Mouse (Mus musculus) limb, embryonic 15.5 days (tissue): ENCODE measurements around the gene Ncaph2. TPM values are rescaled to one million over a fixed set of nuclear protein-coding genes. Genes with fewer than 3 reads are reported as not detected.

Experiments used
- ATAC-seq: fragments of 200-750 bp; cut with Nextera tagmentation; 2 replicates; pipeline ENCODE4 v1.8.0; 2017; ENCODE audit warnings: low read depth, moderate TSS enrichment; ENCODE audit not compliant: insufficient number of reproducible peaks, low FRiP score, low TSS enrichment
- H3K27ac ChIP-seq: fragments of 300-500 bp; sonication (generic); 2 replicates; pipeline ENCODE4 v1.5.1; 2015; ENCODE audit warnings: moderate library complexity, mild to moderate bottlenecking, inconsistent platforms
- H3K27me3 ChIP-seq: fragments of 300-500 bp; sonication (generic); 2 replicates; pipeline ENCODE4 v1.6.1; 2015; ENCODE audit warnings: inconsistent platforms
- H3K36me3 ChIP-seq: fragments of 300-500 bp; sonication (generic); 2 replicates; pipeline ENCODE4 v1.6.1; 2015; ENCODE audit warnings: inconsistent platforms
- H3K4me1 ChIP-seq: fragments of 300-500 bp; sonication (generic); 2 replicates; pipeline ENCODE4 v1.6.1; 2015; ENCODE audit warnings: inconsistent platforms
- H3K4me2 ChIP-seq: fragments of 300-500 bp; sonication (generic); 2 replicates; pipeline ENCODE4 v1.6.1; 2015; ENCODE audit warnings: mild to moderate bottlenecking, inconsistent platforms
- H3K4me3 ChIP-seq: fragments of 300-500 bp; sonication (generic); 2 replicates; pipeline ENCODE4 v1.5.1; 2015; ENCODE audit warnings: mild to moderate bottlenecking, inconsistent platforms
- H3K9ac ChIP-seq: fragments of 300-500 bp; sonication (generic); 2 replicates; pipeline ENCODE4 v1.6.1; 2015; ENCODE audit warnings: inconsistent platforms
- H3K9me3 ChIP-seq: fragments of 300-500 bp; sonication (generic); 2 replicates; pipeline ENCODE4 v1.6.1; 2016; ENCODE audit warnings: inconsistent platforms
- WGBS: fragments of 180-500 bp; shearing (Covaris S2); methylation state at CpG from one replicate; pipeline ENCODE4 v1.1.7; 2015; 5-methylcytosine and 5-hydroxymethylcytosine counted together
- microRNA-seq: library from miRNA; unstranded; fragments of <30 nt; microRNA quantifications from one replicate; pipeline ENCODE4, GENCODE M21; 2016
- polyA plus RNA-seq: library from polyadenylated mRNA; unstranded; fragments of >200 nt; fragmentation: Nextera tagmentation; extraction: Ambion mirVana; gene quantifications from 2 replicates; pipeline ENCODE4 v1.2.1, GENCODE M21; 2015

The Ncaph2 gene
- polyA plus RNA-seq, 1 experiment from 2014 or later = 151 TPM

DNA sequence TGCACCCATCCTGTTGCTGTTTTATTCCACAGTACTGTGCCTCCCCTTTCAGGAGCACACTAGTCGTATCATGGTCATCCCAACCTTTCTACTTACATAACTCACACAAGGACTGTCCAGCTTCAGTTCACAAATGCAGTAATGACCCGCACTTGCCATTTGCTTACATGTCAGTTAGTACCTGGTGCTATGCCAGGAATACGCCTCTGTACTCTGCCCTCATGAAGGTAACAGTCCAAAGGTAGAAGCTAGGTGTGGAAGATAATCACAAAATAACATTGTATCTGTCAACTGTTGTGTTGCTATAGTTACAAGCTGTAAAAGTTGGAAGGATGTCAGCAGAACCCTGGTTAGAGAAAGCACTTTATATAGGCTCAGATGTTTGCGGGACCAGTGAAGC lies 41.4 kb downstream of the Ncaph2 start:
- WGBS = 85% methylated on average over 4 of the region's 4 CpGs

DNA sequence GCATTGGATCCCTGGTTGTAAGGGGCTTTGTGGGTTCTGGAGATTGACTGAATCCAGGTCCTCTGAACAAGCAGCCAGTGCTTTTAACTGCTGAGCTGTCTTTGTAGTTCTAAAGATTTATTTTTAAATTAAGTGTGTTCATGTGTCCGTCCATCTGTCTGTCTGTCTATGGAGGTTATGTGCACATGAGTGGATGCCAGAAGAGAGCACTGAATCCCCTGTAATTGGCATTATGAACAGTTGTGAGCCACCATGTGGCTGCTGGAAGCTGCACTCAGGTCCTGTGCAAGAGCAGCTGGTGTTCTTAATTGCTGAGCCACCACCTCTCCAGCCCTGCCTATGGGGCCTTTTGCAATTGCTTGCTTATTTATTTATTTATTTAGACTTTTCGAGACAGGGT lies 42.6 kb downstream of the Ncaph2 start:
- ATAC-seq = no peak
- no peaks in the 10 kb centered on the region for H3K4me1 ChIP-seq
- H3K4me3 ChIP-seq = no peak overlapping the region
- no peak overlapping the region for H3K27ac ChIP-seq
- H3K4me2 ChIP-seq = no peak overlapping the region
- no peaks in the 10 kb centered on the region for H3K36me3 ChIP-seq
- H3K27me3 ChIP-seq = no peaks in the 10 kb centered on the region
- no peaks in the 10 kb centered on the region for H3K9me3 ChIP-seq
- H3K9ac ChIP-seq = no peak overlapping the region
- 69% methylated on average over 2 of the region's 2 CpGs for WGBS

More for the DNA sequence above, 41.4 kb downstream of the Ncaph2 start:
- no peak overlapping the region for H3K9ac ChIP-seq
- no peaks in the 10 kb centered on the region for H3K9me3 ChIP-seq
- no peaks in the 10 kb centered on the region for H3K36me3 ChIP-seq
- H3K4me2 ChIP-seq = no peak overlapping the region
- no peaks in the 10 kb centered on the region for H3K27me3 ChIP-seq
- H3K4me1 ChIP-seq = peaks cover 2% of the 10 kb centered on the region; the same call in 1 of the 2 replicates
- H3K27ac ChIP-seq = no peak overlapping the region
- ATAC-seq = no peak
- no peak overlapping the region for H3K4me3 ChIP-seq

DNA sequence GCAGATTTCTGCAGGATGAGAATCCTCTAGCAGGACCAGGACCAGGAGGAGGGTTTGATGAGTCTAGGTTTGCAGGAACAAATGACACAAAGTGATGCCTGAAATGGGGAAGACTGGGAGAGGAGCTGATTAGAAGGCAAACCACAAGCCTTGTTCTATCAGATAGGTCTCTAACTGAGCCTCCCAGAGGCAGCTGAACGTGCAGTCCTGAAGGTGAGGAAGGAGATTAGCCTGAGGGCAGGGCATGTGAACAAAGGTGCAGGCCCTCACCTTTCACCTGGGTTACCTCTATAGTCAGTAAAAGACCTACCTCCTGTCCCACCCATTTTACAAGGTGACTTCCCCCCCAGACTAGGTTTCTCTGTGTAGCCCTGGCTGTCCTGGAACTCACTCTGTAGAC lies 44.2 kb downstream of the Ncaph2 start:
- no peaks in the 10 kb centered on the region for H3K36me3 ChIP-seq
- 48% methylated on average over 1 of the region's 1 CpGs for WGBS
- H3K4me1 ChIP-seq = no peaks in the 10 kb centered on the region
- no peak overlapping the region for H3K9ac ChIP-seq
- H3K9me3 ChIP-seq = no peaks in the 10 kb centered on the region
- no peak overlapping the region for H3K4me2 ChIP-seq
- ATAC-seq = no peak
- H3K27me3 ChIP-seq = no peaks in the 10 kb centered on the region
- H3K27ac ChIP-seq = no peak overlapping the region
- H3K4me3 ChIP-seq = no peak overlapping the region

DNA sequence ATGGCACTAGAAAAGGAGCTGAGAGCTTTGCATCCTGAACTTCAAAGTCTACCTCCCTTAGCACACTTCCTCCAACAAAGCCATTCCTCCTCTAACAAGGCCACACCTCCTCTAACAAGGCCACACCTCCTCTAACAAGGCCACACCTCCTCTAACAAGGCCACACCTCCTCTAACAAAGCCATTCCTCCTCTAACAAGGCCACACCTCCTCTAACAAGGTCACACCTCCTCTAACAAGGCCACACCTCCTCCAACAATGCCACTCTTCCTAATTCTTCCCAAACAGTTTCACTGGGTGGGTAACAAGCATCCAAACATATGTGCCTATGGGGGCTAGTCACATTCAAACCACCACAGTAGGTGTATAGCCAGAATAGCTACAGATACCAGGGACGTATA lies 47.0 kb downstream of the Ncaph2 start:
- Histone ChIP-seq H3K36me3 (no peaks in the 10 kb centered on the region), H3K4me3 (no peak overlapping the region), H3K27ac (no peak overlapping the region), H3K27me3 (no peaks in the 10 kb centered on the region), H3K9me3 (no peaks in the 10 kb centered on the region), H3K9ac (no peak overlapping the region), H3K4me1 (no peaks in the 10 kb centered on the region), H3K4me2 (no peak overlapping the region)
- no peak for ATAC-seq
- 77% methylated on average over 1 of the region's 1 CpGs for WGBS

DNA sequence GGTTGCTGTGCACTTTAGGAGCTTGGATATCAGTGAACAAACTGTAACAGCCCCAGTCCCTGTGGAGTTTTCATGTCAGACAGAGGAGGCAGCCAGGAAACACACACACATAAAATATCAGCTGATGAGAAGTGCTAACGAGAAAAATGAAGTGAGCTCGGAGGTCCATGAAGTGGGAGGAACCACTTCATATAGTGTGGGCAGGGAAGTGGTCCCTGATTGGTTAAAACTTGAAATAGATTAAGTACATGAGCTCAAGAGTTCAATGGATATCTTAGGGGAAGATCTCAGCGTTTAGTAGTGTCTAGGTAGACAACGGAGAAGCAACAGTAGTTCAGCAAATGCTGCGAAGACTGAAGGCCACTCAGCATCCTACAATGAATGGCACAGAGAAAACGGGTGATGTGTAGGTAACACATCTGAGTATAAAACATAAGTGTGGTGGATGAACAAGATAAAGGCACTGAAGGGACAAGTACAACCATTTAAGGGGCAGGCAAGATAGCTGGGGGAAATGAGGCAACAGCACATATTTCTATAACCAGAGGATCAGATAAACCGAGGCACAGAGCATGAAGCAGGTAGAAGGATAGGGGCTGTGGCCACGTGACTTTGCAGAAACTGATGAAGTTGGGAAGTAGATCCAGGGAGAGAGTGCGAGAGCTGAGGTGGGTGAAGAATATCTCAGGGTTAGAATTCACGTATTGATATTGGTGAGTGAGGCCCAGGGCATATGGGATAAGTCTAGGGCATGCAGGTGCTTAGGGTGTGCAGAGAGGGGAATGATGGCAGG lies 49.5 kb downstream of the Ncaph2 start:
- no peak overlapping the region for H3K9ac ChIP-seq
- no peaks in the 10 kb centered on the region for H3K9me3 ChIP-seq
- H3K4me2 ChIP-seq = no peak overlapping the region
- H3K36me3 ChIP-seq = no peaks in the 10 kb centered on the region
- no peaks in the 10 kb centered on the region for H3K4me1 ChIP-seq
- WGBS = 79% methylated on average over 10 of the region's 10 CpGs
- H3K27ac ChIP-seq = no peak overlapping the region
- H3K4me3 ChIP-seq = no peak overlapping the region
- no peak for ATAC-seq
- no peaks in the 10 kb centered on the region for H3K27me3 ChIP-seq

DNA sequence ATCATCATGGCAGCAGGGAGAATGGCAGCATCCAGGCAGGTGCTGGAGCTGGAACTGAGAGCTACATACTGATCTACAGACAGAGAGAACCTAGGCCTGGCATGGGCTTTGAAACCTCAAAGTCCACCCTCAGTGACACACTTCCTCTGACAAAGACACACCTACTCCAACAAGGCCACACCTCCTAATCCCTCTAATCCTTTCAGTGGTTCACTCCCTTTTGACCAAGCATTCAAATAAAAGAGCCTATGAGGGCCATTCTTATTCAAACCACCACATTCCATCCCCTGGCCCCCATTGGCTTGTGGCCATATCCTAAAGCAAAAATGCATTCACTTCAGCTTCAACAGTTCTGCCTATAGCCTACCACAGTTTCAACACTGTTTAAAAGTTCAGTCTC lies 51.2 kb downstream of the Ncaph2 start:
- no peak for ATAC-seq

DNA sequence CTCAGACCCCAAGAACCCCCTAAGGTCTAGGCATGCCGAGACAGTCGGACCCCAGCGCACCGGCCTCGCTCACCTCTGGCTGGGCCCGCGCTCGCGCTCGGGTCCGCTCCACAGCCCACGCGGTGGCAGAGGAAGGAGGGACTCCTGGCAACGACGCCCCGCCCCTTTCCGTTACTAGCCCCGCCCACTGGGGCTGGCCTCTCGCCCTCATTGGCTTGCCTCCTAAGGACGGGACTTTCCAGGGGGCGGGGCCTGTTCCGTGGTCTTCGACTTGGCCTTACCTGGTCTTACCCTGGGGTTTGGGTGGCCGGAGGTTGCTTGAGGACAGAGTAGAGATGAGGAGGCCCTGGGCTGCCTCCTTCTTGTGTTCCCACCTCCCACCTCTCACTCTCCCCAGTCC lies 54.6 kb downstream of the Ncaph2 start, which contains the start of gene Syce3:
Syce3 (minus strand) TSS at position 386 of the 400 bp plus-strand sequence.
- H3K36me3 ChIP-seq = no peaks in the 10 kb centered on the region
- H3K27ac ChIP-seq = no peak within 1 kb of the TSS
- no peaks in the 10 kb centered on the region for H3K4me1 ChIP-seq
- H3K9ac ChIP-seq = no peak within 1 kb of the TSS
- H3K4me3 ChIP-seq = no peak within 1 kb of the TSS
- no peak for ATAC-seq
- WGBS = 84% methylated on average over 22 of the region's 24 CpGs
- no peak within 1 kb of the TSS for H3K4me2 ChIP-seq
- H3K27me3 ChIP-seq = no peaks in the 10 kb centered on the region
- no peaks in the 10 kb centered on the region for H3K9me3 ChIP-seq

More for the DNA sequence above, 51.2 kb downstream of the Ncaph2 start:
- Histone ChIP-seq H3K4me2 (no peak overlapping the region), H3K9me3 (no peaks in the 10 kb centered on the region), H3K4me1 (no peaks in the 10 kb centered on the region), H3K36me3 (no peaks in the 10 kb centered on the region), H3K27me3 (no peaks in the 10 kb centered on the region), H3K4me3 (no peak overlapping the region), H3K27ac (no peak overlapping the region), H3K9ac (no peak overlapping the region)

DNA sequence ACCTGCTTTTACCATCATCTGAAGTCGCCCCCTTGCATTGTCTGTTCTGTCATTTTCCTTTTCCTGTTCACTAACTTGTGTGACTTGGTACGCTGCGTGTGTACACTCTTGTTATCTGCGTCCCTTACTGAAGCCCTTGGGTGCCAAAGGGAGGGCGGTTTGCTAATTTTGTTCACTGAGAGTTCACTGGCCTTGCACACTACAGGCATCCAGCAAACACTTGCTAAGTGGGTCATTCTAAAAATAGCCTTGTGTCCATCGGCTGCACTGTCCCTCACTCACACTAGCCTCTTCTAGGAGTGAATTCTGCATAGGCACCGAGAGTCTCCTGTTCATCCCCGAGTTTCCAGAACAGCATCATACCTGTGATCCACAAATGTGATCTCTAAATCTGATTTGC lies 59.8 kb downstream of the Ncaph2 start:
- peaks cover 18% of the 10 kb centered on the region; the same call in 1 of the 2 replicates for H3K36me3 ChIP-seq
- 88% methylated on average over 8 of the region's 8 CpGs for WGBS
- no peaks in the 10 kb centered on the region for H3K9me3 ChIP-seq
- no peak overlapping the region for H3K4me3 ChIP-seq
- no peaks in the 10 kb centered on the region for H3K27me3 ChIP-seq
- no peak overlapping the region for H3K4me2 ChIP-seq
- H3K27ac ChIP-seq = no peak overlapping the region
- no peak for ATAC-seq
- no peak overlapping the region for H3K9ac ChIP-seq
- no peaks in the 10 kb centered on the region for H3K4me1 ChIP-seq

DNA sequence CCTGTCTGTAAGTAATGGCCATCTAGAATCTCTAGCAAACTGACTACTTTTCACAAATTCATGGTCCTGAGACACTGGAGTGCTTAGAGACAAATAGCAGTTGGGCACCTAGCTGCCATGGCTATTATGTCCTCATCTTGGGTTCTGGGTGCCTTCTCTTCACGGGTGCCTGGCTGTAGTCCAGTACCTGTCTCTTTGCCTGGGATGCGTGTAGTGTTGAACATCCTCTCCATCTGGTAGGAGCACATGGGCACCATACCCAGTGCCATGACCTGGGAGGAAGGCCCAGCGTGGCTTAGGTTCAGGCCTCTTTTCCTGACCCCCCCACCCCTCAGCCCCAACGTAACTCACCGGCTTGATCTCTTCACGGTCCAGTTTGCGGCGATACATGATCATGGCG lies 66.4 kb downstream of the Ncaph2 start:
- H3K4me1 ChIP-seq = 0 out of 2 replicates have a peak, but pooled peaks cover 2% of the 10 kb centered on the region
- 93% methylated on average over 9 of the region's 9 CpGs for WGBS
- ATAC-seq = no peak
- no peak overlapping the region for H3K9ac ChIP-seq
- no peaks in the 10 kb centered on the region for H3K9me3 ChIP-seq
- H3K27ac ChIP-seq = no peak overlapping the region
- no peak overlapping the region for H3K4me3 ChIP-seq
- H3K27me3 ChIP-seq = no peaks in the 10 kb centered on the region
- peaks cover 32% of the 10 kb centered on the region for H3K36me3 ChIP-seq
- no peak overlapping the region for H3K4me2 ChIP-seq

Small RNA genes within 50 kb of the gene (microRNA-seq; reads per million reads assigned to microRNA genes)
- gene Mir6959 = not detected

Other genes starting within 250 kb of the Ncaph2 start
- gene Tubgcp6, start 232.6 kb upstream of the Ncaph2 start, polyA plus RNA-seq = 12.6 and 12.7 TPM in 2 replicates
- gene Hdac10, start 227.0 kb upstream of the Ncaph2 start, polyA plus RNA-seq = 22.4 and 23.4 TPM in 2 replicates
- gene Mapk12, start 215.0 kb upstream of the Ncaph2 start, polyA plus RNA-seq = 7.1 and 15.4 TPM in 2 replicates
- 7.8 and 8.3 TPM in 2 replicates for gene Mapk11, start 206.1 kb upstream of the Ncaph2 start, polyA plus RNA-seq
- 144 and 149 TPM in 2 replicates for gene Plxnb2, start 174.9 kb upstream of the Ncaph2 start, polyA plus RNA-seq
- 12.4 and 13.0 TPM in 2 replicates for gene Dennd6b, start 159.2 kb upstream of the Ncaph2 start, polyA plus RNA-seq
- 24.5 and 25.0 TPM in 2 replicates for gene Ppp6r2, start 144.2 kb upstream of the Ncaph2 start, polyA plus RNA-seq
- 50.9 and 55.3 TPM in 2 replicates for gene Sbf1, start 40.4 kb upstream of the Ncaph2 start, polyA plus RNA-seq
- gene Adm2, start 33.0 kb upstream of the Ncaph2 start, polyA plus RNA-seq = 1.6 and 1.9 TPM in 2 replicates
- not detected in 2 replicates for gene Miox, start 21.3 kb upstream of the Ncaph2 start, polyA plus RNA-seq
- 67.8 and 77.2 TPM in 2 replicates for gene Lmf2, start 60 bp upstream of the Ncaph2 start, polyA plus RNA-seq
- gene Sco2, start 18.1 kb downstream of the Ncaph2 start, polyA plus RNA-seq = 5.5 and 5.6 TPM in 2 replicates
- 1.0 and 1.6 TPM in 2 replicates for gene Tymp, start 21.3 kb downstream of the Ncaph2 start, polyA plus RNA-seq
- gene Odf3b, start 23.6 kb downstream of the Ncaph2 start, polyA plus RNA-seq = 0.42 and 0.56 TPM in 2 replicates
- gene Klhdc7b, start 29.2 kb downstream of the Ncaph2 start, polyA plus RNA-seq = not detected in 2 replicates
- not detected in 2 replicates for gene Syce3, start 54.8 kb downstream of the Ncaph2 start, polyA plus RNA-seq
- 0.91 and 6.1 TPM in 2 replicates for gene Cpt1b, start 70.1 kb downstream of the Ncaph2 start, polyA plus RNA-seq
- 2.1 and 3.5 TPM in 2 replicates for gene C730034F03Rik, start 73.9 kb downstream of the Ncaph2 start, polyA plus RNA-seq
- gene Gm44502, start 74.0 kb downstream of the Ncaph2 start, polyA plus RNA-seq = 0.16 TPM in 1 of 2 replicates, not detected in the other
- 53.0 and 55.5 TPM in 2 replicates for gene Chkb, start 74.2 kb downstream of the Ncaph2 start, polyA plus RNA-seq
- gene Mapk8ip2, start 98.2 kb downstream of the Ncaph2 start, polyA plus RNA-seq = 0.63 and 0.82 TPM in 2 replicates
- 27.6 and 31.7 TPM in 2 replicates for gene Arsa, start 121.7 kb downstream of the Ncaph2 start, polyA plus RNA-seq
- gene Shank3, start 143.9 kb downstream of the Ncaph2 start, polyA plus RNA-seq = 1.2 and 1.7 TPM in 2 replicates
- gene Acr, start 212.6 kb downstream of the Ncaph2 start, polyA plus RNA-seq = 0.22 TPM in 1 of 2 replicates, not detected in the other
- 38.0 and 38.4 TPM in 2 replicates for gene Rabl2, start 236.2 kb downstream of the Ncaph2 start, polyA plus RNA-seq